Comparison of ENCODE assay signal across 21 mouse cellular contexts in genomic region chr14:54777893-54778292, GRCm38 (mm10). TPM values are rescaled to one million over a fixed set of nuclear protein-coding genes. Genes with fewer than 3 reads are reported as not detected.
"Had no signal": no experiment of that assay in that cellular context is flagged by ENCODE, and none has a peak within 500 bp of the region (broad histone marks: within the 10 kb centered on the region; RNA-seq: fewer than 3 reads in every experiment).

No protein-coding gene starts in this region.

- DNase-seq: kidney, adult 18-20 months; kidney, postnatal 10 days; kidney, postnatal 4 days; liver; liver, embryonic 13.5 days; liver, postnatal 0 days; lung, postnatal 14 days; right cerebral cortex, postnatal 14 days; thymus, postnatal 36 days had no signal

- H3K9me3 ChIP-seq: limb, embryonic 12.5 days; liver, embryonic 13.5 days; lung, embryonic 15.5 days; midbrain, embryonic 15.5 days had no signal

- H3K36me3 ChIP-seq: limb, embryonic 12.5 days; liver, embryonic 13.5 days; lung, embryonic 15.5 days; midbrain, embryonic 15.5 days had no signal

- ATAC-seq: liver, postnatal 0 days; midbrain, embryonic 15.5 days had no signal

- H3K27me3 ChIP-seq: midbrain, embryonic 15.5 days had no signal

- H3K4me3 ChIP-seq: limb, embryonic 12.5 days; liver, embryonic 13.5 days; lung, embryonic 15.5 days; midbrain, embryonic 15.5 days had no signal

RNA-seq across cellular contexts. Expression of gene Rnf212b, which starts 36.0 kb away (rescaled TPM):
- total RNA-seq: layer of hippocampus, postnatal 25 days; left cerebral cortex, adult 8-10 months; left cerebral cortex, postnatal 25 days had no signal
- polyA plus RNA-seq: kidney, embryonic 14.5 days; limb, embryonic 12.5 days; liver, embryonic 13.5 days; liver, postnatal 0 days; lung, embryonic 15.5 days; macrophage; midbrain, embryonic 11.5 days; midbrain, embryonic 15.5 days; neural tube, embryonic 14.5 days; stomach, embryonic 16.5 days; thymus, postnatal 0 days had no signal
